Mouse (Mus musculus) lung, embryonic 14.5 days (tissue): ENCODE results near the gene Mrpl11. TPM values are rescaled to one million over a fixed set of nuclear protein-coding genes. Genes with fewer than 3 reads are reported as not detected.

ENCODE experiments used
- ATAC-seq: fragments of 200-750 bp; cut with Nextera tagmentation; 2 replicates; pipeline ENCODE4 v1.8.0; 2017; ENCODE audit warnings: mild to moderate bottlenecking, moderate TSS enrichment, moderate library complexity; ENCODE audit not compliant: insufficient read depth
- DNase-seq: peaks from one replicate; pipeline ENCODE4 v3.0.0-alpha.2; 2015
- H3K27ac ChIP-seq: fragments of 300-500 bp; sonication (generic); 2 replicates; pipeline ENCODE4 v1.5.1; 2014; ENCODE audit warnings: low read depth, mild to moderate bottlenecking, moderate library complexity
- H3K27me3 ChIP-seq: fragments of 300-500 bp; sonication (generic); 2 replicates; pipeline ENCODE4 v1.6.1; 2014; ENCODE audit warnings: low read length, control low read depth; ENCODE audit not compliant: insufficient read depth
- H3K36me3 ChIP-seq: fragments of 300-500 bp; sonication (generic); 2 replicates; pipeline ENCODE4 v1.6.1; 2014; ENCODE audit warnings: control low read depth; ENCODE audit not compliant: insufficient read depth
- H3K4me1 ChIP-seq: fragments of 300-500 bp; sonication (generic); 2 replicates; pipeline ENCODE4 v1.6.1; 2014; ENCODE audit warnings: antibody characterized with exemption, control low read depth; ENCODE audit not compliant: insufficient read depth
- H3K4me2 ChIP-seq: fragments of 300-500 bp; sonication (generic); 2 replicates; pipeline ENCODE4 v1.6.1; 2014; ENCODE audit warnings: mild to moderate bottlenecking
- H3K4me3 ChIP-seq: fragments of 300-500 bp; sonication (generic); 2 replicates; pipeline ENCODE4 v1.5.1; 2014; ENCODE audit warnings: low read depth, low read length
- H3K9ac ChIP-seq: fragments of 300-500 bp; sonication (generic); 2 replicates; pipeline ENCODE4 v1.6.1; 2014
- H3K9me3 ChIP-seq: fragments of 300-500 bp; sonication (generic); 2 replicates; pipeline ENCODE4 v1.6.1; 2016; ENCODE audit warnings: low read depth, low read length, control low read depth
- CTCF ChIP-seq: IDR thresholded peaks from 2 replicates; pipeline ENCODE4 v1.5.1; 2016; ENCODE audit warnings: antibody characterized with exemption, low read depth
- WGBS: fragments of 180-500 bp; shearing (Covaris S2); extraction: QIAGEN DNeasy Blood & Tissue Kit; methylation state at CpG from one replicate; pipeline ENCODE4 v1.1.7; 2014; 5-methylcytosine and 5-hydroxymethylcytosine counted together
- polyA plus RNA-seq: library from polyadenylated mRNA; unstranded; fragments of >200 nt; fragmentation: Nextera tagmentation; extraction: Ambion mirVana; gene quantifications from 2 replicates; pipeline ENCODE4 v1.2.1, GENCODE M21; 2014

Gene Mrpl11
- 120 TPM in 2 replicates for polyA plus RNA-seq

DNA sequence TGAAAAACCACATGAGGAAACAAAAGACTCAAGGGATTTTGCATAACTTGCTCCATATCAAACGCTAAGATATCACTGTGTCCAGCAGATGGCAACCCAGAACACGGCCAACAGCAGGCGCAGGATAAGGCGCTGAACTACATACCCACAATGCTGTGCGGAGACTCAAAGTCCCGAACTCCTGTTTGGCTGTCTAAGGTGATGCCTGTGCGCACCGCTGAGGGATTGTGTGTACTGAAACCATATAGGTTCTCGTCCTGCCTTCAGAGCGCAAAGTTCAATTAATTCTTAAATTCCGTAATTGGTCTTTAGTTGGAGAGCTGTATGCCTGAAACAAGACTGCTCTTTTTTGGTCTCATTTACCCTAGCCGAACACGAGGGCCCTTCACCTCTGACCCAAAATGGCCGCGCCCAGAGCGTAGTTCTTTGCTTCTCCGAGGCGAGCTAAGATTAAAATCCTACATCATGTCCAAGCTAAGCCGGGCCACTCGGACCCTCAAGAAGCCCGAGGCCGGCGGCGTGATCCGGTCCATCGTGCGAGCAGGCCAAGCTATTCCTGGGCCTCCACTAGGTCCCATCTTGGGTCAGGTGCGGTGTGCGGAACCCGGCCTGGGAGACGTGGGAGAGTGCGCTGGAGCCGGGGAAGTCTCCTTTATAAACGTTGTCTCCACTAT is at the start of gene Mrpl11:
Mrpl11 (plus strand) TSS at position 220 of the 674 bp plus-strand sequence.
- Histone ChIP-seq H3K9ac (peak within 1 kb of the TSS; percentile 89), H3K27ac (peak within 1 kb of the TSS; percentile 76), H3K36me3 (peaks cover 22% of the 10 kb centered on the region), H3K4me1 (no peaks in the 10 kb centered on the region), H3K9me3 (no peaks in the 10 kb centered on the region), H3K27me3 (no peaks in the 10 kb centered on the region), H3K4me2 (peak within 1 kb of the TSS; percentile 61), H3K4me3 (peak within 1 kb of the TSS; percentile 76)
- DNase-seq (peak; percentile 98), ATAC-seq (peak; percentile 98)
- TF ChIP-seq CTCF = peak; percentile 91
- under 1% methylated on average over 34 of the region's 34 CpGs for whole genome bisulfite sequencing

DNA sequence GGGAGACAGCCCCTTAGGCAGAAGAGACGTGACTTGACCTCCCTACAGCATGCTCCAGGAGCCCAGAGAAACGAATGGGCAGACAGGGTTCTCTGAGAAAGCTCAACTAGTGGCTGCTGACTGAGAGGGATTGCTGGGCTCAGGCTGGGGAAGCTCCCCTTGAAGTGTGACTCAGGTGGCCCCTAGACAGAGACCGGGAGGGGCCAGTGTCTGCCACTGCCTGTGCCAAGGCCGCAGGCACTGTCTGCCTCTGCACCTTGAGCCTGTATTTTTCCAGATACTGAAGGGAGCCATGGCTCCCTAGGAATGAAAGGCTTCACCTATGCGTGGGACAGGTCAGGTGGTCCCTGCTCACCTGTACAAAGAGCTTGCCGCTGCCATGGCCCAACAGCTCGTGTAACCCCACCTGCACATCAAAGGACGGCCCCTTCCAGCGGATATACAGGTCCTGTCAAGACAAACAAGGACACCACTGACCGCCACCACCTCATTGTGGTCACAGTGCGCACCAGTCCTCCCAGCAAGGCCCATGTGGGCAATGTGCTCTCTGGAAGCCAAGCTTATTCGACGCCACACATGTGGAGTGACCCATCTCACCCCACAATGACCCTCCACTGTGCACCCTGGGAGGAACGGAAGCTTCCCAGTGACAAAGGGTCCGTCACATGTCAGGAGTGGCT is 45.9 kb upstream of the Mrpl11 start:
- TF ChIP-seq CTCF = no peak
- DNase-seq (no peak), ATAC-seq (no peak)
- Histone ChIP-seq H3K9me3 (no peaks in the 10 kb centered on the region), H3K36me3 (peaks cover 98% of the 10 kb centered on the region), H3K27ac (no peak overlapping the region), H3K4me1 (no peaks in the 10 kb centered on the region), H3K4me3 (no peak overlapping the region), H3K27me3 (no peaks in the 10 kb centered on the region), H3K4me2 (no peak overlapping the region), H3K9ac (no peak overlapping the region)
- WGBS = 91% methylated on average over 15 of the region's 15 CpGs

- no peak for TF ChIP-seq CTCF
- Histone ChIP-seq H3K4me2 (no peak overlapping the region), H3K4me3 (no peak overlapping the region), H3K4me1 (no peaks in the 10 kb centered on the region), H3K9ac (no peak overlapping the region), H3K27me3 (no peaks in the 10 kb centered on the region), H3K36me3 (peaks cover 98% of the 10 kb centered on the region), H3K9me3 (no peaks in the 10 kb centered on the region), H3K27ac (no peak overlapping the region)
- 76% methylated on average over 10 of the region's 10 CpGs for WGBS
- no peak for DNase-seq
- ATAC-seq = no peak
Measured at GRCm38 (mm10) chr19:4916827-4917226, 45.1 kb upstream of the Mrpl11 start.

DNA sequence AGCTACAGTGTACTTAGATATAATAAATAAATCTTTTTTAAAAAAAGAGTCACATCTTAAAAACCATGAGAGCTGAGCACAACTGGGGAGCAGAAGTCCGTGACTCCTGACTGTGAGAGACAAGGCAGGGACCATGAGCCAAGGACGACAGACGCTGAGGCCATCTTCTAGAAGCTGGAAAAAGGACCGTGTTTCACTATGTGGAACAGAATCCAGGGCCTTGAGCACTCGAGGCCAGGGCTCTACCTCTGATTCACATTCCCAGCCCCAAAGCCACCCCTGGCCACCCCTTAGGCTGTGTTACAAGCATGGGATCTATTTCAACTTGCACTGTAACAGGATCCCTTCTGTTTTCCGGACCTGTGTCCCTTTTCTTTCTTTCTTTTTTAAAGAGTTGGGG is 42.3 kb upstream of the Mrpl11 start:
- no peak for TF ChIP-seq CTCF
- H3K9ac ChIP-seq = no peak overlapping the region
- H3K27me3 ChIP-seq = no peaks in the 10 kb centered on the region
- no peak overlapping the region for H3K4me2 ChIP-seq
- no peak for DNase-seq
- H3K27ac ChIP-seq = no peak overlapping the region
- H3K4me1 ChIP-seq = no peaks in the 10 kb centered on the region
- no peak for ATAC-seq
- no peaks in the 10 kb centered on the region for H3K9me3 ChIP-seq
- 78% methylated on average over 6 of the region's 6 CpGs for WGBS
- peaks cover 98% of the 10 kb centered on the region for H3K36me3 ChIP-seq
- no peak overlapping the region for H3K4me3 ChIP-seq

DNA sequence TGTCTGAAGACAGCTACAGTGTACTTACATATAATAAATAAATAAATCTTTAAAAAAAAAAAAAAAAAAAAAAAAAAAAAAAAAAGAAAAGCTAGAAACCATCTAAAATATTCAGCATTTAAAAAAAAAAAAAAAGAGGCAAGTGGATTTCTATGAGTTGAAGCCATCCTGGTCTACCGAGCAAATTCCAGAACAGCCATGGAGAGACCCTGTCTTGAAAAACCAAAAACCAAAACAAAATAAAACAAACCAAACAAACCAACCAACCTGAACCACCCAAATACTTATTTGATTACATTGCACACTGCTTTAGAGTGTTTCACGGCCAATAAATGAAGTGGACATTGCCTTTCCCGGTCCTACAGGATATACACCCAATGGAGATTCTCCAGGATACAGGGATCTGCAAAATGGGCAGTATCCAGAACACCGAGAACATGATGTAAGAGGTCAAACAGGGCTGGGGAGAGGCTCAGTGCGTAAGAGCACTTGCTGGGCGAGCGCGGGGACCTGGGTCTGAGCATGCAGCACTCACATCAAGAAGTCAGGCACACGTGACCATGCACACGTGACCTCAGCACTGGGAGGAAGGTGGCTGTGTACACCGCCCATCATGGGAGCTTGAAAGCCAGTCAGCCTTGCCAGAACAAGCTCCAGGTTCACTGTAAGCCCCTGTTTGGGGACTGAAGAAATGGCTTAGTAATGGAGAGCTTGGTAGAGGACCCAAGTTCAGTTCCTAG is 36.7 kb upstream of the Mrpl11 start:
- Histone ChIP-seq H3K36me3 (peaks cover 45% of the 10 kb centered on the region), H3K9me3 (no peaks in the 10 kb centered on the region), H3K4me1 (peaks cover 9% of the 10 kb centered on the region), H3K4me3 (no peak overlapping the region), H3K9ac (no peak overlapping the region), H3K4me2 (no peak overlapping the region), H3K27me3 (no peaks in the 10 kb centered on the region), H3K27ac (no peak overlapping the region)
- DNase-seq (no peak), ATAC-seq (no peak)
- 95% methylated on average over 11 of the region's 11 CpGs for WGBS
- no peak for TF ChIP-seq CTCF

- WGBS = under 1% methylated on average over 32 of the region's 32 CpGs
- H3K27ac ChIP-seq = peak within 1 kb of the TSS; percentile 77
- no peaks in the 10 kb centered on the region for H3K27me3 ChIP-seq
- H3K9ac ChIP-seq = peak within 1 kb of the TSS; percentile 64
- peak; percentile 99 for DNase-seq
- H3K4me2 ChIP-seq = peak within 1 kb of the TSS; percentile 83
- ATAC-seq = peak; percentile 99
- no peak for TF ChIP-seq CTCF
- peaks cover 9% of the 10 kb centered on the region for H3K4me1 ChIP-seq
- H3K4me3 ChIP-seq = peak within 1 kb of the TSS; percentile 62
- H3K36me3 ChIP-seq = peaks cover 18% of the 10 kb centered on the region
- no peaks in the 10 kb centered on the region for H3K9me3 ChIP-seq
Measured at GRCm38 (mm10) chr19:4927904-4928531, 33.9 kb upstream of the Mrpl11 start, which contains the start of gene Dpp3. TSS of gene Dpp3 (minus strand) at chr19:4928287.
